Mouse (Mus musculus) intestine, postnatal 0 days (tissue): ENCODE results near the gene Trp73. TPM values are rescaled to one million over a fixed set of nuclear protein-coding genes. Genes with fewer than 3 reads are reported as not detected.

Source experiments
- ATAC-seq: fragments of 200-750 bp; cut with Nextera tagmentation; 2 replicates; pipeline ENCODE4 v1.8.0; 2017; ENCODE audit warnings: mild to moderate bottlenecking, moderate TSS enrichment, moderate library complexity
- H3K27ac ChIP-seq: fragments of 300-500 bp; sonication (generic); 2 replicates; pipeline ENCODE4 v1.5.1; 2014; ENCODE audit warnings: mild to moderate bottlenecking, low read depth, low read length, moderate library complexity
- H3K27me3 ChIP-seq: fragments of 300-500 bp; sonication (generic); replicated peaks from 2 replicates; pipeline ENCODE4 v1.6.1; 2014; ENCODE audit warnings: low read length, mixed read lengths; ENCODE audit not compliant: control insufficient read depth, insufficient read depth
- H3K36me3 ChIP-seq: fragments of 300-500 bp; sonication (generic); 2 replicates; pipeline ENCODE4 v1.6.1; 2014; ENCODE audit warnings: mild to moderate bottlenecking, moderate library complexity; ENCODE audit not compliant: control insufficient read depth, insufficient read depth
- H3K4me1 ChIP-seq: fragments of 300-500 bp; sonication (generic); replicated peaks from 2 replicates; pipeline ENCODE4 v1.6.1; 2014; ENCODE audit warnings: antibody characterized with exemption, low read length, mixed read lengths; ENCODE audit not compliant: control insufficient read depth, insufficient read depth
- H3K4me2 ChIP-seq: fragments of 300-500 bp; sonication (generic); replicated peaks from 2 replicates; pipeline ENCODE4 v1.6.1; 2014; ENCODE audit warnings: low read depth, mild to moderate bottlenecking, moderate library complexity
- H3K4me3 ChIP-seq: fragments of 300-500 bp; sonication (generic); 2 replicates; pipeline ENCODE4 v1.5.1; 2014; ENCODE audit warnings: low read depth, low read length
- H3K9ac ChIP-seq: fragments of 300-500 bp; sonication (generic); 2 replicates; pipeline ENCODE4 v1.6.1; 2014; ENCODE audit warnings: mild to moderate bottlenecking, low read depth, low read length
- H3K9me3 ChIP-seq: fragments of 300-500 bp; sonication (generic); 2 replicates; pipeline ENCODE4 v1.6.1; 2016; ENCODE audit warnings: mixed run types; ENCODE audit not compliant: control insufficient read depth
- CTCF ChIP-seq: sonication (generic); IDR thresholded peaks from 2 replicates; pipeline ENCODE4 v1.5.1; 2016; ENCODE audit warnings: low read depth, mild to moderate bottlenecking, control low read depth, antibody characterized with exemption, moderate library complexity
- WGBS: fragments of 180-500 bp; shearing (Covaris S2); extraction: QIAGEN DNeasy Blood & Tissue Kit; methylation state at CpG from one replicate; pipeline ENCODE4 v1.1.7; 2014; 5-methylcytosine and 5-hydroxymethylcytosine counted together
- polyA plus RNA-seq: library from polyadenylated mRNA; unstranded; fragments of >200 nt; fragmentation: Nextera tagmentation; extraction: Ambion mirVana; gene quantifications from 2 replicates; pipeline ENCODE4 v1.2.1, GENCODE M21; 2015

Trp73 gene
- polyA plus RNA-seq, 1 experiment from 2014 or later = 0.03 TPM

GRCm38 (mm10) chr4:154127273-154127672, 12.7 kb downstream of the Trp73 start:
- no peak overlapping the region for H3K4me2 ChIP-seq
- H3K36me3 ChIP-seq = no peaks in the 10 kb centered on the region
- ATAC-seq = no peak
- no peak for TF ChIP-seq CTCF
- H3K27ac ChIP-seq = no peak overlapping the region
- H3K4me3 ChIP-seq = no peak overlapping the region
- H3K4me1 ChIP-seq = no peaks in the 10 kb centered on the region
- WGBS = 71% methylated on average over 3 of the region's 3 CpGs
- no peak overlapping the region for H3K9ac ChIP-seq
- 0 out of 2 replicates have a peak, but pooled peaks cover 5% of the 10 kb centered on the region for H3K27me3 ChIP-seq
- no peaks in the 10 kb centered on the region for H3K9me3 ChIP-seq

DNA sequence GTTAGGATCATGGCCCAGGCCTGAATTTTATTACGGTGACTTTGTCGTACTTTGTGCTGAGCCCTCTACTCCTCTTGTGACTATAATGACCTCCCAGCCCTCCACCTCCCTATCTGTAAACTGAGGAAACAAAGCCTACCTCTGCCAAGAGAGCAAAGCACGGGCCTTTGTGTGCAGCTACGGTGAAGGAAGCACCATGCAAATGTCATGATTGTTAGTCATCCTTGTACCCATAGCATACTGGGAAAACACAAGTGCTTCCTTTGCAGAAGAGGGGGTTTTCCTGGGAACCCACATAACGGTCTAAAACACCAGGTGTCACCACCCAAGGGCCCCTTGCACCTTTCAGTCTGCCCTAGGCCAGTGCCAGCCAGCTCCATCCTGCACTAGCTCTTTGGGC, 14.8 kb downstream of the Trp73 start:
- 63% methylated on average over 5 of the region's 5 CpGs for whole genome bisulfite sequencing
- H3K4me1 ChIP-seq = no peaks in the 10 kb centered on the region
- H3K36me3 ChIP-seq = no peaks in the 10 kb centered on the region
- no peak overlapping the region for H3K9ac ChIP-seq
- H3K4me3 ChIP-seq = no peak overlapping the region
- ATAC-seq = no peak
- no peak overlapping the region for H3K27ac ChIP-seq
- no peak for TF ChIP-seq CTCF
- no peaks in the 10 kb centered on the region for H3K9me3 ChIP-seq
- 0 out of 2 replicates have a peak, but pooled peaks cover 1% of the 10 kb centered on the region for H3K27me3 ChIP-seq
- H3K4me2 ChIP-seq = no peak overlapping the region

- H3K9ac ChIP-seq = no peak overlapping the region
- H3K36me3 ChIP-seq = no peaks in the 10 kb centered on the region
- ATAC-seq = no peak
- no peaks in the 10 kb centered on the region for H3K27me3 ChIP-seq
- no peak overlapping the region for H3K27ac ChIP-seq
- H3K4me3 ChIP-seq = no peak overlapping the region
- 63% methylated on average over 6 of the region's 6 CpGs for WGBS
- H3K4me1 ChIP-seq = no peaks in the 10 kb centered on the region
- no peak overlapping the region for H3K4me2 ChIP-seq
- TF ChIP-seq CTCF = no peak
- no peaks in the 10 kb centered on the region for H3K9me3 ChIP-seq
Observed at GRCm38 (mm10) chr4:154123553-154123952, 16.5 kb downstream of the Trp73 start.

- WGBS = 73% methylated on average over 7 of the region's 7 CpGs
- no peak for TF ChIP-seq CTCF
- Histone ChIP-seq H3K27me3 (no peaks in the 10 kb centered on the region), H3K27ac (no peak overlapping the region), H3K36me3 (no peaks in the 10 kb centered on the region), H3K9me3 (no peaks in the 10 kb centered on the region), H3K4me3 (no peak overlapping the region), H3K9ac (no peak overlapping the region), H3K4me2 (no peak overlapping the region), H3K4me1 (no peaks in the 10 kb centered on the region)
- ATAC-seq = no peak
Observed at GRCm38 (mm10) chr4:154122374-154122773, 17.6 kb downstream of the Trp73 start.

- Histone ChIP-seq H3K4me1 (no peaks in the 10 kb centered on the region), H3K9ac (no peak overlapping the region), H3K4me2 (no peak overlapping the region), H3K9me3 (no peaks in the 10 kb centered on the region), H3K27ac (no peak overlapping the region), H3K4me3 (no peak overlapping the region), H3K36me3 (no peaks in the 10 kb centered on the region), H3K27me3 (no peaks in the 10 kb centered on the region)
- TF ChIP-seq CTCF = no peak
- no peak for ATAC-seq
- WGBS = 84% methylated on average over 11 of the region's 11 CpGs
Observed at GRCm38 (mm10) chr4:154121800-154122199, 18.2 kb downstream of the Trp73 start.

DNA sequence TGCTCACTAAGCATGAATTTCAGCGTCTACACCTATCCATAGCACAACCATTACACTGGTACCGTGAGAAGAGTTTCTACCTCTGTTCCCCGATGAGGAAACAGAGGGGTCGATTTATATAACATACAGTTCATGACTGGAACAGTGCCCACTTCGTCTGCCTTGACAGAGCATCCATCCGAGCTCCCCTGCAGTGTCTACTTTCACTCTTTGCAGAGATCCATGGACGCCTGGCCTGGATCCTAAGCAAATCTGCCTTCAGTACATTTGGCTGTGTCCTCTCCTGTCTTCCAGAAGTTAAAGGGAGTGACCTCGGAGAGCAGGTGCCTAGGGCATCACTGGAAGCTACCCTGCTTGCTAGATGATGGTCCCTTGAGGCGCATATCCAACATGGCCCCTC, 20.8 kb downstream of the Trp73 start:
- Histone ChIP-seq H3K27ac (no peak overlapping the region), H3K27me3 (no peaks in the 10 kb centered on the region), H3K4me3 (no peak overlapping the region), H3K4me2 (no peak overlapping the region), H3K9me3 (no peaks in the 10 kb centered on the region), H3K9ac (no peak overlapping the region), H3K4me1 (no peaks in the 10 kb centered on the region), H3K36me3 (no peaks in the 10 kb centered on the region)
- no peak for ATAC-seq
- no peak for TF ChIP-seq CTCF
- WGBS = 76% methylated on average over 9 of the region's 9 CpGs

DNA sequence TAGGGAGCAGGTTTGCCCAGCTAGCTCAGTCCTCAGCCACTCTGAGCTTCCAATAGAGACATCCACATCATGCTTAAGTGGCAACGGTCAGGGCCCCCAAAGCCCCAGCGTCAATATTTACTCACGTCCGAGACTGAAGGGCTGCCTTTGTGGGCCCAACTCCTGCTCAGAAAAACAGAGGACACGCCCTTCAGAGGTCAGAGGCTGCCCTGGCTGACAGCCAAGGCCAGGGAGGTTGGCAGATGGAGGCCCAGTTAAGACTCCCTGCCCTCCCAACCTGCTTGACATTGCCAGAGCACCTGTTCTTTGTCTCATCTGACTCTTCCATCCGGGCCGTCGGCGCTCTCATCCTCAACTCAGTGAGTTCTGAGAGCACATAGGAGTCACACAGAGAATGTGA, 21.2 kb downstream of the Trp73 start:
- 0 out of 2 replicates have a peak, but pooled peaks have one; percentile 38 for ATAC-seq
- H3K4me2 ChIP-seq = no peak overlapping the region
- no peak overlapping the region for H3K4me3 ChIP-seq
- H3K9me3 ChIP-seq = no peaks in the 10 kb centered on the region
- H3K36me3 ChIP-seq = no peaks in the 10 kb centered on the region
- TF ChIP-seq CTCF = no peak
- H3K9ac ChIP-seq = no peak overlapping the region
- H3K27me3 ChIP-seq = no peaks in the 10 kb centered on the region
- WGBS = 38% methylated on average over 9 of the region's 9 CpGs
- H3K27ac ChIP-seq = no peak overlapping the region
- no peaks in the 10 kb centered on the region for H3K4me1 ChIP-seq
